Mouse (Mus musculus) midbrain, embryonic 12.5 days (tissue): ENCODE data around the gene Nxpe5. TPM values are rescaled to one million over a fixed set of nuclear protein-coding genes. Genes with fewer than 3 reads are reported as not detected.
A peak's percentile ranks its signal among the peaks of the same experiment; 100 is the strongest.

Experiments
- ATAC-seq: fragments of 200-750 bp; cut with Nextera tagmentation; 2 replicates; pipeline ENCODE4 v1.8.0; 2017; ENCODE audit warnings: low read depth, moderate TSS enrichment, moderate library complexity; ENCODE audit not compliant: low FRiP score
- H3K27ac ChIP-seq: fragments of 300-500 bp; sonication (generic); replicated peaks from 2 replicates; pipeline ENCODE4 v1.5.1; 2016; ENCODE audit warnings: mild to moderate bottlenecking
- H3K27me3 ChIP-seq: fragments of 300-500 bp; sonication (generic); 2 replicates; pipeline ENCODE4 v1.6.1; 2016; ENCODE audit warnings: mild to moderate bottlenecking
- H3K36me3 ChIP-seq: fragments of 300-500 bp; sonication (generic); 2 replicates; pipeline ENCODE4 v1.6.1; 2016
- H3K4me1 ChIP-seq: fragments of 300-500 bp; sonication (generic); 2 replicates; pipeline ENCODE4 v1.6.1; 2016
- H3K4me2 ChIP-seq: fragments of 300-500 bp; sonication (generic); replicated peaks from 2 replicates; pipeline ENCODE4 v1.6.1; 2016; ENCODE audit warnings: mild to moderate bottlenecking, moderate library complexity
- H3K4me3 ChIP-seq: fragments of 300-500 bp; sonication (generic); 2 replicates; pipeline ENCODE4 v1.5.1; 2016; ENCODE audit warnings: mild to moderate bottlenecking
- H3K9ac ChIP-seq: fragments of 300-500 bp; sonication (generic); replicated peaks from 2 replicates; pipeline ENCODE4 v1.6.1; 2016; ENCODE audit warnings: mild to moderate bottlenecking, moderate library complexity
- H3K9me3 ChIP-seq: fragments of 300-500 bp; sonication (generic); 2 replicates; pipeline ENCODE4 v1.6.1; 2016; ENCODE audit warnings: mild to moderate bottlenecking
- WGBS: fragments of 180-500 bp; shearing (Covaris S2); methylation state at CpG from one replicate; pipeline ENCODE4 v1.1.7; 2016; 5-methylcytosine and 5-hydroxymethylcytosine counted together
- polyA plus RNA-seq: library from polyadenylated mRNA; unstranded; fragments of >200 nt; fragmentation: Nextera tagmentation; extraction: Ambion mirVana; gene quantifications from 2 replicates; pipeline ENCODE4 v1.2.1, GENCODE M21; 2016

The Nxpe5 gene
- polyA plus RNA-seq, 1 experiment from 2014 or later, result not detected

GRCm38 (mm10) chr5:138265712-138266111 is 40.0 kb downstream of the Nxpe5 start:
- Histone ChIP-seq H3K9ac (no peak overlapping the region), H3K36me3 (peaks cover 24% of the 10 kb centered on the region), H3K4me1 (peaks cover 20% of the 10 kb centered on the region), H3K4me3 (no peak overlapping the region), H3K4me2 (no peak overlapping the region), H3K9me3 (no peaks in the 10 kb centered on the region), H3K27ac (no peak overlapping the region), H3K27me3 (0 out of 2 replicates have a peak, but pooled peaks cover 3% of the 10 kb centered on the region)
- ATAC-seq, result no peak
- WGBS, result 93% methylated on average over 4 of the region's 4 CpGs

DNA sequence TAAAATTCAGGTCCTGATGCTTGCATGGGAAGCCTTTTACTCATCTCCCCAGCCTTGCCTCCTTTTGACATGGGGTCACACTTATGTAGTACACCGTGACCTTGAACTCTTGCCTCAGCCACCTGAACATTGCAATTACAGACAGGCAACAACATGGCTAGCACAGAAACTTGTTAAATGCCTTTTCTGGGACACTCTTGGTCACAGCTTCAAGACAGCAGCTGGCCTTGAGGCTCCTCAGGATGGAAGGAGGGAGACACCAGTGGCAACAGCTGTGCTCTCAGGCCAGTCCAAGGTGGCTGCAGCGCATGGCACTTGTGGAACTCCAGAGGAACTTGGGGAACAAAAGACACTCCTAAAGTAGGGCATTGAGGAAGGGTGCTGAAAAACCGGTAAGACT is 41.4 kb downstream of the Nxpe5 start:
- no peak overlapping the region for H3K4me3 ChIP-seq
- peaks cover 10% of the 10 kb centered on the region for H3K36me3 ChIP-seq
- H3K27ac ChIP-seq, result no peak overlapping the region
- H3K4me2 ChIP-seq, result no peak overlapping the region
- WGBS, result 93% methylated on average over 3 of the region's 3 CpGs
- no peak overlapping the region for H3K9ac ChIP-seq
- no peaks in the 10 kb centered on the region for H3K9me3 ChIP-seq
- peaks cover 23% of the 10 kb centered on the region for H3K4me1 ChIP-seq
- H3K27me3 ChIP-seq, result 0 out of 2 replicates have a peak, but pooled peaks cover 12% of the 10 kb centered on the region
- no peak for ATAC-seq

GRCm38 (mm10) chr5:138268980-138269379 is 43.3 kb downstream of the Nxpe5 start:
- H3K4me2 ChIP-seq, result no peak overlapping the region
- no peaks in the 10 kb centered on the region for H3K9me3 ChIP-seq
- H3K27me3 ChIP-seq, result 0 out of 2 replicates have a peak, but pooled peaks cover 12% of the 10 kb centered on the region
- peaks cover 29% of the 10 kb centered on the region for H3K4me1 ChIP-seq
- no peak overlapping the region for H3K9ac ChIP-seq
- peaks cover 11% of the 10 kb centered on the region for H3K36me3 ChIP-seq
- no peak overlapping the region for H3K27ac ChIP-seq
- H3K4me3 ChIP-seq, result no peak overlapping the region
- 79% methylated on average over 4 of the region's 4 CpGs for WGBS
- ATAC-seq, result no peak

DNA sequence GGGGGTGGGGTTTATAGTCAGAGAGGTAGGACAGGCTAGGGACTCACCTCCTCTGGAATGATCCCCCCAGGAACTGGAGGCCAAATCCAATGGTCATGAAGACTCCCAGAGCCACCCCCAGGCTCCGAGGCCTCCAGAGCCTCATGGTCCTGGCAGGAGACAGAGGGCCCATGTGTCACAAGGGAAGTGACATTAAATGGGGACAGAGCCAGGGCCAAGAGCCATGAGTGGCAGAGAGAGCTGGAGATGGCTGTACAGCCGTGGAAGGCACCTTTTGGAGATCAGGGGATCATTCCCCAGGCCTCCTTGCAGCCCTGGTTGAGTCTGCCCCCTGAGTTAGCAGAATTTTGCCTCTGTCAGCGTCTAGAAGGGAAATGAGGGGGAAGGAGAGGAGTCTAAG is 45.5 kb downstream of the Nxpe5 start:
- Histone ChIP-seq H3K9ac (no peak overlapping the region), H3K9me3 (no peaks in the 10 kb centered on the region), H3K4me2 (no peak overlapping the region), H3K27ac (no peak overlapping the region), H3K36me3 (peaks cover 15% of the 10 kb centered on the region), H3K4me3 (no peak overlapping the region), H3K27me3 (0 out of 2 replicates have a peak, but pooled peaks cover 12% of the 10 kb centered on the region), H3K4me1 (peaks cover 41% of the 10 kb centered on the region)
- ATAC-seq, result no peak
- 48% methylated on average over 3 of the region's 3 CpGs for WGBS

- ATAC-seq, result peak; percentile 44; the same call in 1 of the 2 replicates
- peaks cover 54% of the 10 kb centered on the region for H3K4me1 ChIP-seq
- peak within 1 kb of the TSS; percentile 26 for H3K4me3 ChIP-seq
- WGBS, result under 1% methylated on average over 12 of the region's 12 CpGs
- no peaks in the 10 kb centered on the region for H3K9me3 ChIP-seq
- H3K27ac ChIP-seq, result peak within 1 kb of the TSS; percentile 36
- peak within 1 kb of the TSS; percentile 44 for H3K4me2 ChIP-seq
- 0 out of 2 replicates have a peak, but pooled peaks cover 12% of the 10 kb centered on the region for H3K27me3 ChIP-seq
- H3K9ac ChIP-seq, result peak within 1 kb of the TSS; percentile 34
- peaks cover 22% of the 10 kb centered on the region; the same call in 1 of the 2 replicates for H3K36me3 ChIP-seq
Measured at GRCm38 (mm10) chr5:138272409-138272923, 46.8 kb downstream of the Nxpe5 start, which contains the start of gene Gal3st4. Gene Gal3st4 (minus strand): TSS chr5:138272840.

DNA sequence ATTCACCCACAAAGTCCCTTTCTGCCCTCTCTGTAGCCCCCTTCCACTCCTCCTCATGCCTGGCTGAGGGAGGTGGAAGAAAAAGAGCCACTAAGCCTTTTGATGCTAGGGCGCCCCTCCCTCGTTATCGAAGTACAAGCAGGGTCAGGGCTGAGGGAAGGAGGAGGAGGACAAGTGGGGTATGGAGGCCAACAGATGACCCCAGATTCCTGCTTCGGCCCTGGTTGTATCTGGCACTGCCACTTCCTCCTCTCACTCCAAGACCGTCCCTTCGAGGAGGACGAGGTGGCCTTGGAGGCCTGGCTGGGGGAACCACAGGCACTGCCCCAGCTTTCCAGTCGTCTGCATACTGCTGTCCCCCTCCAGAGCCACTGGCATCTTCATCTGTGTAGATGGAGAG is 48.5 kb downstream of the Nxpe5 start:
- Histone ChIP-seq H3K27me3 (0 out of 2 replicates have a peak, but pooled peaks cover 12% of the 10 kb centered on the region), H3K4me3 (no peak overlapping the region), H3K36me3 (peaks cover 28% of the 10 kb centered on the region; the same call in 1 of the 2 replicates), H3K4me1 (peaks cover 70% of the 10 kb centered on the region), H3K4me2 (no peak overlapping the region), H3K27ac (no peak overlapping the region), H3K9me3 (no peaks in the 10 kb centered on the region), H3K9ac (no peak overlapping the region; the same call in 1 of the 2 replicates)
- WGBS, result 52% methylated on average over 8 of the region's 8 CpGs
- ATAC-seq, result no peak

DNA sequence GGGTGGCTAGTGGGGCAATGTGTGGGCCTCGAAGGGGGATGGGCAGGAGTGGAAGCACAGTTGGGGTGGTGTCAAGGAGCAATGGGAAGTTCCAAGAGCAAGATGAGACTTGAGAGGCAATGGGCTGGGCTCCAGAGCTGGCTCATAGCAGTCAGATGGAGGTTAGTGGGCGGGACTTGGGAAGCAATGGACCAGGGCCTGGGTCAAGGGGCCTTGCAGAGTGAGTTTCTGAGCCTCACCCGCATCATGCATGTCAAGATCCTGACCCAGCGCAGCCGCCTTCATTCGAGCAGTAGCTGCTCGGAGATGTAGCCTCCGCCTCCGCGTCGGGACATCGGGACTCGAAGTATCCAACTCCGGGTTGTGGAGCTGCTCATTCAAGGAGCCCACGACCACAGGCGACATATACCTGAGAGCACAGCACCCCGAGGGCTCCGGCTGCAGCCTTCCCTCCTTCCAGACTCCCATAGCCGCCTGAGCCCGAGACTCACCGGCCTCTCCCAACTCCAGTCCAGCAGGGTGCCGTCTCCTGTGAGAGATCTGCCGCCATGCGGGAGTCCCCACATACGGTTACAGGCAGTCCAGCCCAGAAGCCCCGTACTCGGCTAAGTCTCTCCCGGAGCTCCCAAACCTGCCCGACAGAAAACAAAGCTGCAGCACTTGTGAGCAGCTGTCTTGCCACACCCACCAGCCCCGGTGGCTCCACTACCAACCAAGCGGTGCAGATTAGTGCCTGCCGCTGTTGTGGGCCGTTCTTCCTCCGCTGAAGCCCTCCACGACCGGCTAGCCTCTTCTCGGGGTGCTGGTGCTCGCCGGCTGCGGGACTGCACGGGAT is 49.7 kb downstream of the Nxpe5 start:
- Histone ChIP-seq H3K27ac (no peak overlapping the region), H3K4me1 (peaks cover 70% of the 10 kb centered on the region)

DNA sequence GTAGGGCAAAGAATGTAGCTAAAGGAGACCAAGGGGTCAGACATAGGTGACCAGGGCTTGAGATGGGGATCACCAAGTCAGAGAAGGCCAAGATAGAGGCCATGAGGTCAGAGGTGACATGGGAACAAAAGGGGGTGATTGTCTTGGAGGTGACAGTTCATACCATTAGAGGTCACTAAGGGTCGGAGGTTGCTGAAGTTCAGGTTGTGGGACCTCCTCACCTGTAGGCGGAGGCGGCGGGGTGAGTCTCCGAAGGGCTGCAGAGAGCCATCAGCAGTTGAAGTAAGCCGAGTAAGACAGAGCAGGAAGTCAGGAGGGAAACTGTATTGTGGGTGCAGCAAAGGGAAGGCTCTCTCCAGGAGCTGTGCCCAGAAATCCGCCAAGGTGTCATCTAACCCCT is 52.3 kb downstream of the Nxpe5 start:
- ATAC-seq, result no peak
- H3K4me2 ChIP-seq, result peak overlapping the region; percentile 71
- no peak overlapping the region for H3K27ac ChIP-seq
- H3K9ac ChIP-seq, result peak overlapping the region; percentile 94; the same call in 1 of the 2 replicates
- no peaks in the 10 kb centered on the region for H3K9me3 ChIP-seq
- peak overlapping the region; percentile 80 for H3K4me3 ChIP-seq
- H3K27me3 ChIP-seq, result peaks cover 12% of the 10 kb centered on the region
- H3K36me3 ChIP-seq, result peaks cover 28% of the 10 kb centered on the region; the same call in 1 of the 2 replicates
- 92% methylated on average over 7 of the region's 7 CpGs for WGBS
- peaks cover 59% of the 10 kb centered on the region for H3K4me1 ChIP-seq

More for the DNA sequence above, 49.7 kb downstream of the Nxpe5 start:
- peak overlapping the region; percentile 43 for H3K4me3 ChIP-seq
- WGBS, result 8% methylated on average over 41 of the region's 41 CpGs
- ATAC-seq, result no peak
- H3K27me3 ChIP-seq, result 0 out of 2 replicates have a peak, but pooled peaks cover 12% of the 10 kb centered on the region
- H3K9me3 ChIP-seq, result no peaks in the 10 kb centered on the region
- H3K36me3 ChIP-seq, result peaks cover 28% of the 10 kb centered on the region; the same call in 1 of the 2 replicates
- peak overlapping the region; percentile 65 for H3K9ac ChIP-seq
- H3K4me2 ChIP-seq, result peak overlapping the region; percentile 71

DNA sequence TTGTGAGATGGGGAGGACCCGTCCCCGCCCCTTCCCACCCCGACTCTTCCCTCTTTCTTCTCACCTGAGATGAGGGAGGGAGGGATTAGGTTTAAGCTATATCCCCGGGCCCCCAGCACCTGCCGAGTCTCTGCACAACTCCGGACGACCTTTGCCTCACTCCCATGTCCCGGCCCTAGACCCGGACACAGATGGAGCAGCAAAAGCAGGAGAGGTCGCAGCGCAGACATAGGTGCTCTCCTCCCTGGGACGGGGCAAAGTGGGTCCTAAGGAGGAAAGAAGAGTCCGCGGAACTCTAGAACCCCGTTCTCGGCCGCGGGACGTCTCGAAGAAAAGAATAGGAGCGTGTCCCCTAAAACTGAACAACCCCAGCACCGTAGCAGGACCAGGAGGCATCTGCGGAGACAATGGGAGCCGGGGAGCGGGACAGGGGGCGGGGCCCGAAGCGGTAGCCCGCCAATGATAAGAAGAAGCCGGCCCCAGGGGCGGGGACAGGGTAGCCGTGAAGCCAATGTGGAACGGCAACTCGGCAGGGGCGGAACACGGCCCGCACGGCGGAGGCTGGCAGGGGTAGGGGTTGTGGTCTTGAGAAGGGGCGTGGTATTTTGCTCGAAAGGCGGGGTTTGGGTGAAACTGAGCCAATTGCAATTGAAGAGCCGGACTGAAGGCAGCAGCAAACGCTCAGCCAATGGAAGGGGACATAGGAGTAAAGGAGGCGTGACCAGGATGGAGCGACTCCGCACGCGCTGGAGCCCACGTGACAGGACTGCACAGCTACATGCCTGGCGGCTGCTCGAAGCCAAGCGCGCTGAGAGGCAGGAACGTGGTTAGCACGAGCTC is 54.1 kb downstream of the Nxpe5 start, which contains the start of the genes Gm43720, Gpc2 and Stag3:
Gene Gm43720 (minus strand): TSS at position 374 of the 840 bp plus-strand sequence.
Gene Gpc2 (minus strand): TSS at position 421 of the 840 bp plus-strand sequence.
Gene Stag3 (plus strand): TSS at position 656 of the 840 bp plus-strand sequence.
- H3K4me1 ChIP-seq, result peaks cover 43% of the 10 kb centered on the region
- peaks cover 23% of the 10 kb centered on the region; the same call in 1 of the 2 replicates for H3K36me3 ChIP-seq
- peaks cover 12% of the 10 kb centered on the region for H3K27me3 ChIP-seq
- peak within 1 kb of the TSS; percentile 94 for H3K9ac ChIP-seq
- peak within 1 kb of the TSS; percentile 71 for H3K4me2 ChIP-seq
- ATAC-seq, result peak; percentile 99
- under 1% methylated on average over 56 of the region's 56 CpGs for WGBS
- peak within 1 kb of the TSS; percentile 80 for H3K4me3 ChIP-seq
- peak within 1 kb of the TSS; percentile 72 for H3K27ac ChIP-seq
- H3K9me3 ChIP-seq, result no peaks in the 10 kb centered on the region

- ATAC-seq, result no peak
- Histone ChIP-seq H3K36me3 (peaks cover 19% of the 10 kb centered on the region; the same call in 1 of the 2 replicates), H3K4me3 (peak overlapping the region; percentile 80; the same call in 1 of the 2 replicates), H3K9me3 (no peaks in the 10 kb centered on the region), H3K9ac (no peak overlapping the region), H3K27me3 (peaks cover 12% of the 10 kb centered on the region), H3K27ac (no peak overlapping the region), H3K4me2 (peak overlapping the region; percentile 71), H3K4me1 (peaks cover 37% of the 10 kb centered on the region)
- WGBS, result 24% methylated on average over 26 of the region's 26 CpGs
Measured at GRCm38 (mm10) chr5:138280425-138280768, 54.7 kb downstream of the Nxpe5 start.

- ATAC-seq, result no peak
- H3K9me3 ChIP-seq, result no peaks in the 10 kb centered on the region
- peaks cover 33% of the 10 kb centered on the region for H3K4me1 ChIP-seq
- no peak overlapping the region for H3K9ac ChIP-seq
- no peak overlapping the region for H3K27ac ChIP-seq
- no peak overlapping the region for H3K4me2 ChIP-seq
- peaks cover 12% of the 10 kb centered on the region for H3K27me3 ChIP-seq
- peaks cover 19% of the 10 kb centered on the region; the same call in 1 of the 2 replicates for H3K36me3 ChIP-seq
- WGBS, result 91% methylated on average over 15 of the region's 15 CpGs
- no peak overlapping the region for H3K4me3 ChIP-seq
Measured at GRCm38 (mm10) chr5:138280829-138281228, 55.1 kb downstream of the Nxpe5 start.
